Mouse (Mus musculus) liver, embryonic 14.5 days (tissue): Measurements from ENCODE around the gene Drg1.

ENCODE experiments used
- CTCF ChIP-seq: IDR thresholded peaks from 2 replicates; pipeline ENCODE4 v1.5.1; 2016; ENCODE audit warnings: antibody characterized with exemption, low read depth, control low read depth
- EP300 ChIP-seq: IDR thresholded peaks from 2 replicates; pipeline ENCODE4 v1.6.1; 2016; ENCODE audit warnings: antibody characterized with exemption, low read depth

DNA sequence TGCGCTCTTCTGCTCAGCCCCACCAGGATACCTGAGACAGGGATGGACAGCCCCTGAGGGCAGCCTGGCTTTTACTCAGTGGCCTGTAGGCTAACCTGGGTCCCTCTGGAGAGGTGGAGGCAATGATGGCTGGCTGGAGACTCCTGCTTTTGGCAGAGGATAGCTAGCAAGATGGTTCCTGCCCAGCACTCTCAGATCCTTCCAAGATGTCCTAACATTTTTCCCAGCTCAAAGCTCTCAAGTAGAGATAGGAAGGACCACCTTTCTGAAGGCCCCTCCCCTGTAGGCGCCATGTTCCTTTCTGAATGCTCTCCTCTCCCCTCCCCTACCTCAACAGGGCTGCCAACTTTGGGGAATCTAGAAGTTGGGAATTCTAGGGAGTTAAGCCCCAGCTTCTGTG is 28.4 kb upstream of the Drg1 start:
- TF ChIP-seq CTCF = no peak
- no peak for TF ChIP-seq EP300
